Mouse (Mus musculus) kidney, adult 2 months (tissue): ENCODE results near the gene Gls2. TPM values are rescaled to one million over a fixed set of nuclear protein-coding genes. Genes with fewer than 3 reads are reported as not detected.
"Not testable (repeated sequence)": the region's sequence is repeated elsewhere in the genome, so short reads cannot be mapped to it uniquely, and the experiment has no call there.

Source experiments
- DNase-seq: peaks from one replicate; pipeline ENCODE4 v3.0.0; 2021
- H3K27ac ChIP-seq: fragments of 200-500 bp; 2 replicates; pipeline ENCODE4 v1.5.1; 2012; ENCODE audit warnings: low read depth, low read length, control low read depth, inconsistent platforms; ENCODE audit not compliant: insufficient read depth
- H3K27me3 ChIP-seq: fragments of 200-500 bp; replicated peaks from 2 replicates; pipeline ENCODE4 v1.6.1; 2012; ENCODE audit warnings: mild to moderate bottlenecking, moderate library complexity, low read length, inconsistent platforms; ENCODE audit not compliant: control insufficient read depth, insufficient read depth
- H3K36me3 ChIP-seq: fragments of 200-500 bp; 2 replicates; pipeline ENCODE4 v1.6.1; 2012; ENCODE audit warnings: mild to moderate bottlenecking, moderate library complexity, low read length, inconsistent platforms; ENCODE audit not compliant: control insufficient read depth, insufficient read depth
- H3K4me1 ChIP-seq: fragments of 200-500 bp; 2 replicates; pipeline ENCODE4 v1.6.1; 2011; ENCODE audit warnings: low read length; ENCODE audit not compliant: control insufficient read depth, insufficient read depth
- H3K4me3 ChIP-seq: fragments of 200-500 bp; 2 replicates; pipeline ENCODE4 v1.5.1; 2011; ENCODE audit warnings: mild to moderate bottlenecking, low read depth, low read length, control low read depth; ENCODE audit not compliant: insufficient read depth
- CTCF ChIP-seq: fragments of 200-500 bp; conservative IDR thresholded peaks from 2 replicates; pipeline ENCODE4 v1.5.1; 2011; ENCODE audit warnings: low read depth, mild to moderate bottlenecking, control low read depth, low read length, moderate library complexity, mixed read lengths; ENCODE audit not compliant: insufficient read depth, insufficient read length
- POLR2A ChIP-seq: fragments of 200-500 bp; IDR thresholded peaks from one replicate; pipeline ENCODE4 v1.6.1; 2011; ENCODE audit warnings: low read depth, low read length, control low read depth
- WGBS: fragments of 180-500 bp; shearing (Covaris S2); methylation state at CpG from one replicate; pipeline ENCODE4 v1.1.7; 2018; 5-methylcytosine and 5-hydroxymethylcytosine counted together
- polyA plus RNA-seq: library from polyadenylated mRNA; depleted of rRNA; stranded (reverse); fragments of >200 nt; gene quantifications from 2 replicates; pipeline ENCODE4 v1.2.3, GENCODE M21; 2012

The Gls2 gene
- polyA plus RNA-seq, 1 experiment, result 0.33 TPM

DNA sequence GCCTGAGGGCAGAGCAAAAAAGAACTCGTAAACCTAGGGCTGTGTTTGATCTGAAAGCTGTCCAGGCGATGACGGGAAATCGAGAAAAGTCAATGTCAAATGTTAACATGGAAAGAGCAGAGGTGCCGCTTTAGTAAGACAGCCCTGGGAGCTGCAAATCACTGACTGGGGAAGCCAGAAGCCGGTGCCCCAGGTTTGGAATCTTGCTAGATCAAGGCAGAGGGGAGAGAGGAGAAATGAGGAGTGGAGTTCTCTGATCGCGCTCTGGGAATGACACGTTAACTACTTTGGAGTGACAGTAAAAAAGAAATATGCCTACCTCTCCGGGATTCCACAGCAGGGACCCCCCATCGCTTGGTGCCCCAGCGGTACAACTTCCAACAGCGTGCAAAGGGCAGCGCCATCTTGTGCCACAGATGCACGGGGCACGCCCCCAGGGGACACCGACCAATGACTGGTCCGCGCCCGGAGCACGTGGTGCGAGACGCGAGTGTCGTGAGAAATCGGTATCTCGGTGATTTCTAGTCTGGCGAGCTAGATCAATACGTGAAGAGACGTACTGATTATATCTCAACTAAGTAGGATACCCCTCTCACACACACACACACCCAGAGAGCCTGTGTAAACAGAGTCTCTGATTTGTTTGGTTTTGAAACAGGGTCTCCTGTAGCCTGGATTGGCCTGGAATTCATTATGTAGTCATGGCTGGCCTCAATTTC, 17.3 kb downstream of the Gls2 start, which contains the start of gene Spryd4:
Gene Spryd4 (minus strand): TSS at position 418 of the 719 bp plus-strand sequence.
- DNase-seq, result peak; percentile 95
- no peaks in the 10 kb centered on the region for H3K27me3 ChIP-seq
- H3K36me3 ChIP-seq, result no peaks in the 10 kb centered on the region
- peak within 1 kb of the TSS; percentile 59 for H3K4me3 ChIP-seq
- TF ChIP-seq CTCF (peak; percentile 18; the same call in 1 of the 2 replicates), POLR2A (peak; percentile 50)
- 0 out of 2 replicates have a peak within 1 kb of the TSS, but pooled peaks have one; percentile 41 for H3K27ac ChIP-seq
- H3K4me1 ChIP-seq, result peaks cover 3% of the 10 kb centered on the region; the same call in 1 of the 2 replicates
- WGBS, result under 1% methylated on average over 30 of the region's 30 CpGs

DNA sequence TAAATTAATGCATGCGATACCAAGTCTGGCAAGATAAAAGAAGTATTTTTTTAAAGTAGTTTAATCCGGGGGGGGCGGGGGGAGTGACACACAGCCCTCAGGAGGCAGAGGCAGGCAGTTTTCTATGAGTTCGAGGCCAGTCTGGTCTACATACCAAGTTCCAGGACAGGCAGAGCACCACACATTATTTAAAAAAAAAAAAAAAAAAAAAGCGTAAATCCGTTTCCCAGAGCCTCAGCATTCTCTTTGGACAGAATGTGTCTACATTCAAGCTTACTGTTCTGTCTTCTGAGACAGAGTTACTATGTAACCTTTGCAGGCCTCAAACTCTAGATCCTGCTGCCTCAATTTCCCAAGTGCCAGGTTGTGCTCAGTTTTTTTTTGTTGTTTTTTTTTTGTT, 17.9 kb downstream of the Gls2 start:
- Histone ChIP-seq H3K27ac (no peak overlapping the region), H3K4me3 (no peak overlapping the region), H3K27me3 (no peaks in the 10 kb centered on the region), H3K36me3 (no peaks in the 10 kb centered on the region), H3K4me1 (peaks cover 3% of the 10 kb centered on the region; the same call in 1 of the 2 replicates)
- WGBS, result 46% methylated on average over 6 of the region's 6 CpGs
- no peak for DNase-seq
- no peak for TF ChIP-seq CTCF
- TF ChIP-seq POLR2A, result no peak

DNA sequence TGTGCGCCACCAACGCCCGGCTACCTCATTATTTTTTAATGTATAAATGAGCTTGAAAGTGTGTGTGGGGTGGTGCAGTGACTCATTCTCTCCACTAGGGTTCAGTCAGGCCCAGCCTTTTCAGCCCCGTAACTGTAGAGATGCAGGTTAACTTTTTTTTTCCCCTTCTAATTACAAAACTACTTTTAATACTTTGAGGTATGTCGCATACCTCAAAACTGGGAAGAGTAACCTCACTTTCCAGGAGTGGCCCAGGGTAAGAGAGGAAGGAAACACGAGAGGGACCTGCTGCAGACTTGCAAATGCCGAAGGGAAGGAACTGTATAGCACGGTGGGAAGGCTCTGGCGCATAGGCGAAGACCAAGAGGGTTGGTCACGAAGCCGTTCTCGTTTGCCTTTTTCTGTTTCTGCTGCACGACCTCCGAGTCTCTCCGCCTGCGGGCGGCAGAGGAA, 18.6 kb downstream of the Gls2 start:
- no peak for TF ChIP-seq POLR2A
- peak; percentile 73 for TF ChIP-seq CTCF
- peak overlapping the region; percentile 27; the same call in 1 of the 2 replicates for H3K27ac ChIP-seq

DNA sequence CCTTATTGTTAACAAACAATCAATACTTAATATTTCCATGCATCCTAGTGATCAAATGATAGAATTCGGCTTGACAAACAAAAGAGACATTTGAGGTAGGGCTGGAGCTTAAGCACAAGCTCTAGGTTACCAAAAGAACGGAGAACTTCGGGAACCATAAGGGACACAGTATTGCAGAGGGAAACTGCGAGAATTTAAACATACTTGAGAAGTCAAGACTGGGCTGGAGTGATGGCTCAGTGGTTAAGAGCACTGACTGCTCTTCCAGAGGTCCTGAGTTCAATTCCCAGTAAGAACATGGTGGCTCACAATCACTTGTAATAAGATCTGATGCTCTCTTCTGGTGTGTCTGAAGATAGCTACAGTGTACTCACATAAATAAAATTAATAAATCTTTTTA, 19.9 kb downstream of the Gls2 start:
- 85% methylated on average over 4 of the region's 4 CpGs for WGBS
- not testable (repeated sequence) for DNase-seq, H3K4me1 ChIP-seq, H3K27me3 ChIP-seq, H3K27ac ChIP-seq, H3K36me3 ChIP-seq, H3K4me3 ChIP-seq

More for the DNA sequence above, 18.6 kb downstream of the Gls2 start:
- Histone ChIP-seq H3K4me1 (peaks cover 3% of the 10 kb centered on the region; the same call in 1 of the 2 replicates), H3K27me3 (no peaks in the 10 kb centered on the region), H3K36me3 (no peaks in the 10 kb centered on the region), H3K4me3 (peak overlapping the region; percentile 59)
- WGBS, result under 1% methylated on average over 18 of the region's 18 CpGs
- DNase-seq, result peak; percentile 85

DNA sequence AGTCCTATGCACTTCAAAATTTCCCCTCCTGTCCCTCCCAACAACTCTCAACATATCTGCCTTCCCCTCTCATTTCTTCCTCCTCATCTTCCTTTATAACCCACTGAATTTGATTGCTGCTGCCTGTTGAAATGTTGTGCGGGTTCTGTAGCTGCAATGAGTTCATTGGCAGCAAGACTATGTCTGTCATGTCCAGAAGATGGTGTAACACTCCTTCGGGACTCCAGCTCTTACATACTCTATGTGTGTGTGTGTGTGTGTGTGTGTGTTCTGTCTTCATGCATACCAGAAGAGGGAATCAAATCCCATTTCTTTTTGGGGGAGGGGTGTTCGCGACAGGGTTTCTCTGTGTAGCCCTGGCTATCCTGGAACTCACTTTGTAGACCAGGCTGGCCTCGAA, 20.7 kb downstream of the Gls2 start:
- H3K36me3 ChIP-seq, result no peaks in the 10 kb centered on the region
- TF ChIP-seq CTCF (no peak), POLR2A (no peak)
- H3K4me1 ChIP-seq, result peaks cover 3% of the 10 kb centered on the region; the same call in 1 of the 2 replicates
- no peak overlapping the region for H3K4me3 ChIP-seq
- no peak for DNase-seq
- H3K27ac ChIP-seq, result no peak overlapping the region
- WGBS, result 75% methylated on average over 5 of the region's 5 CpGs
- H3K27me3 ChIP-seq, result no peaks in the 10 kb centered on the region

DNA sequence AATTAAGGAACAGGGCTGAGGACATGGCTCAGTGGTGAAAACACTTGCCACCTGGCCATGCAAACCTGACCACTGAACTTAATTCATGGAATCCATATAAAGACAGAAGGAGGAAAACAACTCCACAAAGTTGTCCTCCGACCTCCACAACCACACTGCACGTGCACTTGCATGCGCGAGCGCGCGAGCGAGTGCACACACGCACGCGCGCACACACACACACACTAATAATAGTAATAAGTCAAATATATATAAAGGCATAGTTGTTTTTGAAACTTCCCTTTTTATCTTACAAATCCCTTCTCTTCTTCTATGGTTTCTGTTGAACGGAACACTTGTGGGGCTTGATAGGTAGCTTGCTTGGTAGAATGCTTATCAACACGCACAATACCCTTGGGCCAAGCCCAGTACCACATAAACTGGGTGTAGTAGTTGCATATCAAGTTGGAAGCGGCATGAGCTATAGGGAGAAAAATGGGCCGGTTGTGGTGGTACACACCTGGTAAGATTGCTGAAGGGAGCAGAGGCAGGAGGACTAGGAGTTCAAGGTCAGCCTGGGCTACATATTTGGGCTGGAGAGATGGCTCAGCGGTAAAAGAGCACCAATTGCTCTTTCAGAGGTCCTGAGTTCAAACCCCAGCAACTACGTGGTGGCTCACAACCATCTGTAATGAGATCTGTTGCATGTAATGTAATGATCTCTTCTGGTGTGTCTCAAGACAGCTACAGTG, 24.3 kb downstream of the Gls2 start:
- Histone ChIP-seq H3K4me1 (no peaks in the 10 kb centered on the region), H3K27ac (no peak overlapping the region), H3K36me3 (no peaks in the 10 kb centered on the region), H3K4me3 (no peak overlapping the region), H3K27me3 (no peaks in the 10 kb centered on the region)
- DNase-seq, result no peak
- TF ChIP-seq POLR2A (no peak), CTCF (no peak)
- 94% methylated on average over 18 of the region's 18 CpGs for WGBS

DNA sequence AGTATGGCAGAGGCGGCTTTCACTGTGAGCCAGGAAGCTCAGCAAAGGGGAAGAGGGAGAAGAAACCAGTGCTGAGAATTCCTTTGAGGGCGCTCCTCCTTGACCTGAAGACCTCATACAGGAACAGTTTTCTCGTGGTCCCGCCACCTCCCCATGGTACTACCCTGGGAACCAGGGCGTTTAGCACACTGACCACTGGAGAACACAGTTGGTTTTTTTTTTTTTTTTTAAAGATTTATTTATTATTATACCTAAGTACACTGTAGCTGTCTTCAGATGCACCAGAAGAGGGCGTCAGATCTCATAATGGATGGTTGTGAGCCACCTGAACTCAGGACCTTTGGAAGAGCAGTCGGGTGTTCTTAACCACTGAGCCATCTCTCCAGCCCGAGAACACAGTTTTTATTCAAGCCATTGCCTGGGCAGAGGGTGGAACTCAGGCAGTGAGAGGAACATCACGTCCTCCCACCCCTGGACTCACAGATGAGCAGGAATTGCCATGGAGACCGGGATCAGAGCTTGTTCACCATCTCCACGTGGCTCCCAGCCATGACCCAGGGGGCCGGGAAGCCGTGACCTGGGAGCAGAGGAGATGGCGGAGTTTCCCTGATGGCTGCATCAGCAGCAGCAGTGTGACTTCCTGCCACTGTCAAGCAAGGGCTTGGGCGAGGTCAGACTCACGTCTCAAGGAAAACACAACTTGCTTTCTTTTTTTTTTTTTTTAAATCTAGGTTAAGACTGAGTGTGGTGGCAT, 27.5 kb downstream of the Gls2 start:
- DNase-seq, result peak; percentile 27
- H3K4me3 ChIP-seq, result no peak overlapping the region
- TF ChIP-seq POLR2A (no peak), CTCF (no peak)
- no peak overlapping the region for H3K27ac ChIP-seq
- H3K27me3 ChIP-seq, result no peaks in the 10 kb centered on the region
- no peaks in the 10 kb centered on the region for H3K4me1 ChIP-seq
- H3K36me3 ChIP-seq, result no peaks in the 10 kb centered on the region
- 49% methylated on average over 16 of the region's 16 CpGs for WGBS
